Mouse (Mus musculus): Measurements from ENCODE around the gene Hmgcr. TPM values are rescaled to one million over a fixed set of nuclear protein-coding genes. Genes with fewer than 3 reads are reported as not detected.
A peak's percentile ranks its signal among the peaks of the same experiment; 100 is the strongest.

Hmgcr gene
- total and polyA plus RNA-seq, 2 experiments from 2014 or later, result 111 to 145 TPM

- 93% methylated on average over 1 of the region's 1 CpGs for WGBS
Observed at GRCm38 (mm10) chr13:96656673-96657072, 14.1 kb downstream of the Hmgcr start.

GRCm38 (mm10) chr13:96653041-96653440 is 17.7 kb downstream of the Hmgcr start:
- TF ChIP-seq CTCF (IDR thresholded peaks at IDR 0.05; ENCODE audit: low read depth), result no peak
- 86% methylated on average over 9 of the region's 9 CpGs for WGBS
- H3K27me3 ChIP-seq (ENCODE audit: insufficient read depth, low read length), result no peaks in the 10 kb centered on the region
- H3K9me3 ChIP-seq (ENCODE audit: low read length), result no peaks in the 10 kb centered on the region
- H3K4me1 ChIP-seq (ENCODE audit: insufficient read depth, low read length), result no peaks in the 10 kb centered on the region
- peaks cover 87% of the 10 kb centered on the region for H3K36me3 ChIP-seq (ENCODE audit: insufficient read depth, low read length)
- no peak overlapping the region for H3K27ac ChIP-seq
- no peak for ATAC-seq
- H3K4me2 ChIP-seq (ENCODE audit: low read depth, low read length), result no peak overlapping the region
- H3K4me3 ChIP-seq (ENCODE audit: low read length), result no peak overlapping the region
- H3K9ac ChIP-seq (replicated peaks; ENCODE audit: low read length), result no peak overlapping the region
- no peak for DNase-seq (ENCODE audit: low spot score)

More at GRCm38 (mm10) chr13:96656673-96657072, 14.1 kb downstream of the Hmgcr start:
- TF ChIP-seq CTCF (IDR thresholded peaks at IDR 0.05; ENCODE audit: low read depth), result no peak
- Histone ChIP-seq H3K27me3 (ENCODE audit: insufficient read depth, low read length) (no peaks in the 10 kb centered on the region), H3K9ac (replicated peaks; ENCODE audit: low read length) (no peak overlapping the region), H3K4me2 (ENCODE audit: low read depth, low read length) (no peak overlapping the region), H3K36me3 (ENCODE audit: insufficient read depth, low read length) (peaks cover 79% of the 10 kb centered on the region), H3K4me1 (ENCODE audit: insufficient read depth, low read length) (no peaks in the 10 kb centered on the region), H3K9me3 (ENCODE audit: low read length) (no peaks in the 10 kb centered on the region), H3K27ac (no peak overlapping the region), H3K4me3 (ENCODE audit: low read length) (no peak overlapping the region)
- ATAC-seq (no peak), DNase-seq (ENCODE audit: low spot score) (no peak)

- WGBS, result 33% methylated on average over 5 of the region's 5 CpGs
- peak; percentile 53; the same call in 1 of the 2 replicates for ATAC-seq
Observed at GRCm38 (mm10) chr13:96645822-96646221, 24.9 kb downstream of the Hmgcr start.

GRCm38 (mm10) chr13:96644168-96644567 is 26.6 kb downstream of the Hmgcr start:
- Histone ChIP-seq H3K4me3 (ENCODE audit: low read length) (no peak overlapping the region), H3K27me3 (ENCODE audit: insufficient read depth, low read length) (no peaks in the 10 kb centered on the region), H3K9me3 (ENCODE audit: low read length) (no peaks in the 10 kb centered on the region), H3K36me3 (ENCODE audit: insufficient read depth, low read length) (peaks cover 10% of the 10 kb centered on the region; the same call in 1 of the 2 replicates), H3K4me1 (ENCODE audit: insufficient read depth, low read length) (no peaks in the 10 kb centered on the region), H3K9ac (replicated peaks; ENCODE audit: low read length) (no peak overlapping the region), H3K27ac (no peak overlapping the region), H3K4me2 (ENCODE audit: low read depth, low read length) (no peak overlapping the region)
- DNase-seq (ENCODE audit: low spot score), result no peak
- no peak for ATAC-seq
- 60% methylated on average over 2 of the region's 2 CpGs for WGBS
- TF ChIP-seq CTCF (IDR thresholded peaks at IDR 0.05; ENCODE audit: low read depth), result no peak

More at GRCm38 (mm10) chr13:96645822-96646221, 24.9 kb downstream of the Hmgcr start:
- no peaks in the 10 kb centered on the region for H3K4me1 ChIP-seq (ENCODE audit: insufficient read depth, low read length)
- no peak for TF ChIP-seq CTCF (IDR thresholded peaks at IDR 0.05; ENCODE audit: low read depth)
- no peak overlapping the region for H3K27ac ChIP-seq
- H3K4me3 ChIP-seq (ENCODE audit: low read length), result no peak overlapping the region
- H3K4me2 ChIP-seq (ENCODE audit: low read depth, low read length), result no peak overlapping the region
- no peaks in the 10 kb centered on the region for H3K27me3 ChIP-seq (ENCODE audit: insufficient read depth, low read length)
- no peaks in the 10 kb centered on the region for H3K9me3 ChIP-seq (ENCODE audit: low read length)
- DNase-seq (ENCODE audit: low spot score), result no peak
- peaks cover 24% of the 10 kb centered on the region; the same call in 1 of the 2 replicates for H3K36me3 ChIP-seq (ENCODE audit: insufficient read depth, low read length)
- no peak overlapping the region for H3K9ac ChIP-seq (replicated peaks; ENCODE audit: low read length)

- no peak overlapping the region for H3K9ac ChIP-seq (replicated peaks; ENCODE audit: low read length)
- H3K9me3 ChIP-seq (ENCODE audit: low read length), result no peaks in the 10 kb centered on the region
- no peak for TF ChIP-seq CTCF (IDR thresholded peaks at IDR 0.05; ENCODE audit: low read depth)
- H3K4me2 ChIP-seq (ENCODE audit: low read depth, low read length), result no peak overlapping the region
- no peak overlapping the region for H3K27ac ChIP-seq
- no peak overlapping the region for H3K4me3 ChIP-seq (ENCODE audit: low read length)
- ATAC-seq (no peak), DNase-seq (ENCODE audit: low spot score) (no peak)
- H3K4me1 ChIP-seq (ENCODE audit: insufficient read depth, low read length), result no peaks in the 10 kb centered on the region
- 97% methylated on average over 4 of the region's 4 CpGs for WGBS
- H3K36me3 ChIP-seq (ENCODE audit: insufficient read depth, low read length), result peaks cover 20% of the 10 kb centered on the region
- H3K27me3 ChIP-seq (ENCODE audit: insufficient read depth, low read length), result no peaks in the 10 kb centered on the region
Observed at GRCm38 (mm10) chr13:96630396-96630795, 40.3 kb downstream of the Hmgcr start.

GRCm38 (mm10) chr13:96620891-96621290 is 49.8 kb downstream of the Hmgcr start:
- WGBS, result 57% methylated on average over 1 of the region's 1 CpGs
- H3K36me3 ChIP-seq (ENCODE audit: insufficient read depth, low read length), result peaks cover 5% of the 10 kb centered on the region
- H3K27me3 ChIP-seq (ENCODE audit: insufficient read depth, low read length), result no peaks in the 10 kb centered on the region
- ATAC-seq (no peak), DNase-seq (ENCODE audit: low spot score) (no peak)
- H3K4me3 ChIP-seq (ENCODE audit: low read length), result no peak overlapping the region
- no peak overlapping the region for H3K27ac ChIP-seq
- no peak overlapping the region for H3K4me2 ChIP-seq (ENCODE audit: low read depth, low read length)
- no peaks in the 10 kb centered on the region for H3K9me3 ChIP-seq (ENCODE audit: low read length)
- no peaks in the 10 kb centered on the region for H3K4me1 ChIP-seq (ENCODE audit: insufficient read depth, low read length)
- H3K9ac ChIP-seq (replicated peaks; ENCODE audit: low read length), result no peak overlapping the region
- no peak for TF ChIP-seq CTCF (IDR thresholded peaks at IDR 0.05; ENCODE audit: low read depth)

- H3K27me3 ChIP-seq (ENCODE audit: insufficient read depth, low read length), result no peaks in the 10 kb centered on the region
- TF ChIP-seq CTCF (IDR thresholded peaks at IDR 0.05; ENCODE audit: low read depth), result no peak
- 97% methylated on average over 3 of the region's 3 CpGs for WGBS
- DNase-seq (ENCODE audit: low spot score) (no peak), ATAC-seq (no peak)
- H3K27ac ChIP-seq, result no peak overlapping the region
- no peak overlapping the region for H3K9ac ChIP-seq (replicated peaks; ENCODE audit: low read length)
- H3K4me1 ChIP-seq (ENCODE audit: insufficient read depth, low read length), result no peaks in the 10 kb centered on the region
- H3K36me3 ChIP-seq (ENCODE audit: insufficient read depth, low read length), result peaks cover 17% of the 10 kb centered on the region; the same call in 1 of the 2 replicates
- no peaks in the 10 kb centered on the region for H3K9me3 ChIP-seq (ENCODE audit: low read length)
- no peak overlapping the region for H3K4me3 ChIP-seq (ENCODE audit: low read length)
- no peak overlapping the region for H3K4me2 ChIP-seq (ENCODE audit: low read depth, low read length)
Observed at GRCm38 (mm10) chr13:96614615-96615014, 56.1 kb downstream of the Hmgcr start.
